Mouse (Mus musculus) neural tube, embryonic 14.5 days (tissue): ENCODE results near the gene Gpr107. TPM values are rescaled to one million over a fixed set of nuclear protein-coding genes. Genes with fewer than 3 reads are reported as not detected.

Source experiments
- ATAC-seq: fragments of 200-750 bp; cut with Nextera tagmentation; 2 replicates; pipeline ENCODE4 v1.8.0; 2017; ENCODE audit warnings: low read depth, mild to moderate bottlenecking, moderate TSS enrichment, moderate library complexity
- H3K27ac ChIP-seq: fragments of 300-500 bp; sonication (generic); 2 replicates; pipeline ENCODE4 v1.5.1; 2014; ENCODE audit warnings: low read depth, mild to moderate bottlenecking, control low read depth, low read length, moderate library complexity, mixed read lengths
- H3K27me3 ChIP-seq: fragments of 300-500 bp; sonication (generic); 2 replicates; pipeline ENCODE4 v1.6.1; 2014; ENCODE audit warnings: low read length; ENCODE audit not compliant: control insufficient read depth, insufficient read depth
- H3K36me3 ChIP-seq: fragments of 300-500 bp; sonication (generic); 2 replicates; pipeline ENCODE4 v1.6.1; 2014; ENCODE audit warnings: low read length, mixed read lengths; ENCODE audit not compliant: control insufficient read depth, insufficient read depth
- H3K4me1 ChIP-seq: fragments of 300-500 bp; sonication (generic); 2 replicates; pipeline ENCODE4 v1.6.1; 2014; ENCODE audit warnings: low read length; ENCODE audit not compliant: control insufficient read depth, insufficient read depth
- H3K4me2 ChIP-seq: fragments of 300-500 bp; sonication (generic); 2 replicates; pipeline ENCODE4 v1.6.1; 2014; ENCODE audit warnings: mild to moderate bottlenecking, low read depth, low read length, control low read depth
- H3K4me3 ChIP-seq: fragments of 300-500 bp; sonication (generic); 2 replicates; pipeline ENCODE4 v1.5.1; 2014; ENCODE audit warnings: low read depth, low read length, control low read depth, mixed read lengths
- H3K9ac ChIP-seq: fragments of 300-500 bp; sonication (generic); replicated peaks from 2 replicates; pipeline ENCODE4 v1.6.1; 2014; ENCODE audit warnings: low read depth, mild to moderate bottlenecking, control low read depth, low read length, mixed read lengths
- H3K9me3 ChIP-seq: fragments of 300-500 bp; sonication (generic); 2 replicates; pipeline ENCODE4 v1.6.1; 2016; ENCODE audit warnings: low read length; ENCODE audit not compliant: control insufficient read depth
- WGBS: fragments of 180-500 bp; shearing (Covaris S2); extraction: QIAGEN DNeasy Blood & Tissue Kit; methylation state at CpG from one replicate; pipeline ENCODE4 v1.1.7; 2014; 5-methylcytosine and 5-hydroxymethylcytosine counted together
- polyA plus RNA-seq: library from polyadenylated mRNA; unstranded; fragments of >200 nt; fragmentation: Nextera tagmentation; extraction: Ambion mirVana; gene quantifications from 2 replicates; pipeline ENCODE4 v1.2.1, GENCODE M21; 2014

Gpr107 gene
- polyA plus RNA-seq, 1 experiment from 2014 or later: 24.2 TPM

DNA sequence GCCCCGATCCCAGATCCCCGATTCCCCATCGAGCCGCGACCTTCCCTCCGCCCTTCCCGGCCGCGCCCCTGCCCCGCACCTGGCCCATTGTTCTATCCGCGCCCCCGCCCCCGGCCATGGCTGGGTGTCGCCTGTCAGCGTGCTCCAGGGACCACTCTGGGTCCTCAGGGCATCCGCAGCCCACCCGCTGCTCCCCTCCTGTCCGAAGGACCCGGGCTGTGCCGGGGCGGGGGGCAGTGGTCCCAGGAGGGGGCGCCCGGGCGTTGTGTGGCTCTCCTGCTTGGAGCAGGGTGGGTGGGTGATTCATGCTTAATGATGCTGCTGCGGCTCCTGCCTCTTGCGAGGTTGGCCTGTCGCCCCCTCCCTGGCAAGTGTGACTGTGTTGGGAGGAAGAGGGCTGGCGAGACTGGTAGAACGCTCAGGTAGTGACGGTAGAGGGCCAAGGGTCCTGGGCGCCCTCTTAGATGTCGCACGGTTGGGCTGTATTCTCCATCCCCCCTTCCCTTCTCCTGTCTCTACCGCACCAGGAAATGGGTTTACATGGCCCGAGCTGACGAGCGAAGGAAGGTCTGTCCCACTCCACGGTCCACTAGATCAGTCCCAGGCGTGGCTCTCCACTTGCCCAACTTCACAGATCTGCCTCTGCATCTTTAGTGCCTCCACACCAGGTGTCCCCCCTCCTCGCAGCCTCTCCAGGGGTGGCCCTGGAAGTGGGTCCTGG lies 94.3 kb downstream of the Gpr107 start:
- under 1% methylated on average over 37 of the region's 41 CpGs for WGBS
- Histone ChIP-seq H3K27ac (peak overlapping the region; percentile 89), H3K9ac (peak overlapping the region; percentile 97), H3K9me3 (no peaks in the 10 kb centered on the region), H3K4me3 (peak overlapping the region; percentile 72), H3K4me2 (peak overlapping the region; percentile 70), H3K4me1 (peaks cover 17% of the 10 kb centered on the region), H3K36me3 (no peaks in the 10 kb centered on the region), H3K27me3 (peaks cover 4% of the 10 kb centered on the region; the same call in 1 of the 2 replicates)
- ATAC-seq: peak; percentile 41

GRCm38 (mm10) chr2:31248856-31249255 lies 96.7 kb downstream of the Gpr107 start:
- Histone ChIP-seq H3K9ac (no peak overlapping the region), H3K4me3 (no peak overlapping the region), H3K9me3 (no peaks in the 10 kb centered on the region), H3K27me3 (peaks cover 4% of the 10 kb centered on the region; the same call in 1 of the 2 replicates), H3K4me2 (no peak overlapping the region), H3K4me1 (peaks cover 18% of the 10 kb centered on the region), H3K27ac (no peak overlapping the region), H3K36me3 (no peaks in the 10 kb centered on the region)
- 94% methylated on average over 6 of the region's 6 CpGs for WGBS
- ATAC-seq: no peak

DNA sequence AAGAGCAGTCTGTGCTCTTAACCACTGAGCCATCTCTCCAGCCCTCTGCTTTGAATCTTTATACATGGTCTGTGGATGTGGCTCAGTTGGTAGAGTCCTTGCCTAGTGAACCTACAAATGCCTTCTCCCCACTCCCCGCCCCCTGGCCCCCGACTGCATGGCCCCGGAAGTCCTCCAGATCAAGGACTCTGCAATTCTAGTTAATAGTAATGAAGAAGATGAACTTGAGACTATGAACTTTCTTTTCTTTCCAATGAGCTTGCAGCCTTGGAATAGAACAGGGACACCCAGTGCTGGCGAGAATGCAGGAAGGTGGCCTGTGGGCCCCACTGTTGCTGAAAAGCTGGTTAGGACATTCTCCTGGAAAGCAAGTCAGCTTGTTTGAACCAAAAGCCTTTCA lies 100.1 kb downstream of the Gpr107 start:
- H3K4me2 ChIP-seq: no peak overlapping the region
- H3K27ac ChIP-seq: no peak overlapping the region
- no peaks in the 10 kb centered on the region for H3K9me3 ChIP-seq
- H3K9ac ChIP-seq: no peak overlapping the region
- WGBS: 98% methylated on average over 4 of the region's 4 CpGs
- ATAC-seq: no peak
- peaks cover 35% of the 10 kb centered on the region for H3K4me1 ChIP-seq
- H3K4me3 ChIP-seq: no peak overlapping the region
- H3K27me3 ChIP-seq: no peaks in the 10 kb centered on the region
- H3K36me3 ChIP-seq: no peaks in the 10 kb centered on the region

GRCm38 (mm10) chr2:31253463-31253862 lies 101.3 kb downstream of the Gpr107 start:
- Histone ChIP-seq H3K4me2 (no peak overlapping the region), H3K4me1 (peaks cover 30% of the 10 kb centered on the region), H3K27me3 (no peaks in the 10 kb centered on the region), H3K36me3 (no peaks in the 10 kb centered on the region), H3K27ac (no peak overlapping the region), H3K9ac (no peak overlapping the region), H3K4me3 (no peak overlapping the region), H3K9me3 (no peaks in the 10 kb centered on the region)
- WGBS: 51% methylated on average over 3 of the region's 3 CpGs
- ATAC-seq: no peak

DNA sequence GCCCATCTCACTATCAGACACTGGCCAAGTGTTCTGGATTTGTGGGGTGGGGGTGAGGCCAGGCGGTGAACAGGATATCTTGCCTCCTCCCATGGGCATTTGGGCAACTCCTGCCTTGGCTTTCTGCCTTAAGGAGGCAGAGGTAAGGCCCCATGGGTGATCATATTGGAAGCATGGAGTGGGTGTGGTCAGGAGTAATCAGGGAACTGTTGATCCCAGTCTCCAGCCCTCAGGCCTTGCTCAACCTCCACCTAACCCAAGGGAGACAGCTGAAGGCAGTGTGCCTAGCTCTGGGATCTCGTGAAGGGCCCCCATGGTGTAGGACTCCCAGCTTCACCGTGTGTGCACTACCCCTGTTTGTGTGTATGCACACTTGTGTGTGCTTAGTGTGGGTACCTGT lies 102.7 kb downstream of the Gpr107 start:
- H3K27me3 ChIP-seq: no peaks in the 10 kb centered on the region
- no peak overlapping the region for H3K9ac ChIP-seq
- H3K27ac ChIP-seq: no peak overlapping the region
- peaks cover 43% of the 10 kb centered on the region for H3K4me1 ChIP-seq
- no peaks in the 10 kb centered on the region for H3K36me3 ChIP-seq
- H3K9me3 ChIP-seq: no peaks in the 10 kb centered on the region
- no peak overlapping the region for H3K4me2 ChIP-seq
- H3K4me3 ChIP-seq: no peak overlapping the region
- no peak for ATAC-seq
- 87% methylated on average over 3 of the region's 3 CpGs for WGBS

- Histone ChIP-seq H3K27me3 (no peaks in the 10 kb centered on the region), H3K9me3 (no peaks in the 10 kb centered on the region), H3K9ac (0 out of 2 replicates have a peak overlapping the region, but pooled peaks have one; percentile 32), H3K4me3 (no peak overlapping the region), H3K4me2 (peak overlapping the region; percentile 23; the same call in 1 of the 2 replicates), H3K4me1 (peaks cover 43% of the 10 kb centered on the region), H3K27ac (0 out of 2 replicates have a peak overlapping the region, but pooled peaks have one; percentile 16), H3K36me3 (no peaks in the 10 kb centered on the region)
- 20% methylated on average over 21 of the region's 21 CpGs for WGBS
- ATAC-seq: peak; percentile 42; the same call in 1 of the 2 replicates
Measured at GRCm38 (mm10) chr2:31255952-31256938, 104.1 kb downstream of the Gpr107 start.

DNA sequence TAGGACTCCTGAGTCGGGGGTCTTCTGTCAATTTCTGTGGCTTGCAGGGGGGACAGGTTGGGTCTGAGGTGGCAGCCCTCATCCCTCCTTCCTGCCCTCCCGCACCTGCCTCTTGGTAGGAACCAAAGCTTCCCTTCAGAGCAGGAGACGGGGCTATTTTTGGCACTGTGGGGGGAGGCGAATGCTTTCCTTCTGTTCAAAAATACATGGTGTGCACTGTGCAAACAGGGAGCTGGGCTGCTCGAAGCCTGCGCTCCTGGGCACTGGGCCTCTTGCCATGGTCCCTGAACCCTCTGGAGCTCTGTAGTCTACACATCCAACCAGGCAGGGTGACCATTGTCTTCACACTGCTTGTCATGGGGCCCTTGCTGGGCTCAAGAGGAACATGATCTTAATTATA lies 105.0 kb downstream of the Gpr107 start:
- WGBS: 68% methylated on average over 6 of the region's 6 CpGs
- ATAC-seq: no peak

DNA sequence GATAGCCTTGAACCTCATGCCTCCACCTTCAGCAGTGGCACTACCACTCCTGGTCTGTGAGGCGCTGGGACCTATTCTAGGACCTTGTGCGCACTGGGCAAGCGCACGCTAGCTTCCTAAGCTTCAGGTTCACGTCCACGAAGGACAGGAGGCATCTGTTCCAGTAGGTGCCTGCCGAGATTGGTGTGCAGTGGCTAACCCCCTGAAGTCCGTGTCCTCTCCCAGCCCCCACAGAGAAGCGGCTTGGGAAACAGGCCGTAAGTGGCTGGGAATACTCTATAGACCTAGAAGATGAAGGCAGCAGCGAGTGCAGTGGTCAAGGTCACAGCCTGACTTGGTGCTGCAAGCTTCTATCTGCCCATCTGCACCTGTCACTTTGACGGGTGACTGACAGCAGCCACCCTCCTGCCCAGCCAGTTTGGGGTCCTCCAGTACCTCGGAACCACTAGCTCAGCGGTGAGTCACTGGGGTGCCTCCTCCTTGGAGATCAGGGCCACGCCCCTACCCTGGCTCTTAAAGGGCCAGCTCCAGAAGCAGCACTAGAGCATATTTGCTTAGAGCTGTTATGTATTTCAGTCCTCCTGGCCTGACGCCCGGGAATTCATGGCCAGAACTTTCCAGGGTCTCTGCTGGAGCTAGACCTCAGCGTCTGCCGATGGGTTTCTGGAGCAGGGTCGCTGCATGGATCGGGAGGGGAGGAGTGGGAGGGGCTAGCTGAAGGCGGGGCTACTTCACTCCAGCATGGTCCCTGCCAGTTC lies 106.7 kb downstream of the Gpr107 start:
- Histone ChIP-seq H3K36me3 (no peaks in the 10 kb centered on the region), H3K4me3 (peak overlapping the region; percentile 28), H3K27ac (0 out of 2 replicates have a peak overlapping the region, but pooled peaks have one; percentile 5), H3K27me3 (no peaks in the 10 kb centered on the region), H3K4me1 (peaks cover 56% of the 10 kb centered on the region), H3K9ac (peak overlapping the region; percentile 42), H3K9me3 (no peaks in the 10 kb centered on the region), H3K4me2 (peak overlapping the region; percentile 51)
- WGBS: 10% methylated on average over 22 of the region's 22 CpGs
- no peak for ATAC-seq

More for the DNA sequence above, 105.0 kb downstream of the Gpr107 start:
- no peaks in the 10 kb centered on the region for H3K36me3 ChIP-seq
- peaks cover 43% of the 10 kb centered on the region for H3K4me1 ChIP-seq
- no peak overlapping the region for H3K27ac ChIP-seq
- no peaks in the 10 kb centered on the region for H3K27me3 ChIP-seq
- no peak overlapping the region for H3K4me3 ChIP-seq
- H3K9me3 ChIP-seq: no peaks in the 10 kb centered on the region
- H3K9ac ChIP-seq: no peak overlapping the region
- no peak overlapping the region for H3K4me2 ChIP-seq
